Mouse (Mus musculus): ENCODE data around the gene Lelp1.
A peak's percentile ranks its signal among the peaks of the same experiment; 100 is the strongest.

The Lelp1 gene

DNA sequence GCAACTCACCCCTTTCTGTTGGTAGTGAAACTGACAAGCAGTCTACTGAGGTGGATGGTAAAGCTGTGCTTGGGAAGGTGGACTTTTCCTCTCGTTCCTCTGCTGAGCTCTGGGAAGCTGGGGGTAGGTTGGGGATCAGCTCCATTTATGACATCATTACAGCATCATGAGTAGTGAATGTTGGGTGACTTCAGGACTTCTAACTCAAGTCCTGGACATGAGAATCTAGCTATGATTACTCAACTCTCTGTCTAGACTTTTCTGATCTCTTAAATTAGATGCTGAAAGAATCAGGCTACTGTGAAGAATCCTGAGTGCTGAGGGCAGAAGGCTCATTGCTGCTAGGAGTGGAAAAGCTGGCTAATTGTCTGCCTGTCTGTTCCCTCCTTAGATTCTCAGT, at the start of gene Lelp1:
Lelp1 (minus strand) TSS at position 101 of the 400 bp plus-strand sequence.
- DNase-seq (ENCODE audit: low read depth, low spot score) = no peak

DNA sequence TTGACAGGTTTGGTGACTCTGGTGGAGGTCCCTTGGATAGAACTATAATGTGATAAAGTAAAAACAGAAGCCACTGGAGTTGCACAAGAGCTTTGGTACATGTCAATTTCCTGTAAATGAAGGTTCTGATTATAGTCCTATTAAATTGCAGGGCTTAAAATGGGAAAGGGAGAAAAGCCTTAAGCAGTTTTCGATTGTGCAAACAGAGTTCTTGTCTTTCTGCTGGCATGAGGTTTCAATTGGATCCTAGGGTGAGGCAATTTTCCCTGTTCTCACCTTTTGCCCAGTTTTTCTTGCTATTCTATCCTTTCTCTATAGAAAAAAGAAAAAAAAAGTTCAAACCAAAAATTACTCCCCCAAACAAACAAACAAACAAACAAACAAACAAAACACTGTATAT, 34.3 kb upstream of the Lelp1 start:
- DNase-seq (ENCODE audit: low read depth, low spot score) = no peak

GRCm38 (mm10) chr3:92169847-92170246, 27.3 kb upstream of the Lelp1 start:
- no peak for DNase-seq (ENCODE audit: low read depth, low spot score)

DNA sequence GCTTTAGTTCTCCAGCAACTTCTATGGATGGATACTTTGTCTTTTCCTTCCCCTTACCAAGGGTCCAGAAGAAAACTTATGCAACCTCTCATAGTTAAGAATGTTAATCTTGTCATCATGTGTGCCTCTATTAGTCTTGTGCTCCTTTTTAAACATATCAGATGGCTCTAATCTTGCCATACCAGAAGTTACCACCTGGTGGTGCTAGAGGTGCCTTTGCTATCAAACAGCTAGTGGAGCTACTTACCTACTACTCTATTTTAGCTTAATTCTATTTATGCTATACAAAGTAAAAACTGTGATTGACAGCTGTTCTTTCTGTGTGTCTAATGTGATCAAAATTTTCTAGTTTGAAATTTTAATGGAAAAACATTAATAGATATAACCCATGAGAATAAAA, 10.8 kb upstream of the Lelp1 start:
- DNase-seq (ENCODE audit: low read depth, low spot score) = peak; percentile 72

GRCm38 (mm10) chr3:92150631-92151277, 8.2 kb upstream of the Lelp1 start:
- DNase-seq (ENCODE audit: low read depth, low spot score) = peak; percentile 79

DNA sequence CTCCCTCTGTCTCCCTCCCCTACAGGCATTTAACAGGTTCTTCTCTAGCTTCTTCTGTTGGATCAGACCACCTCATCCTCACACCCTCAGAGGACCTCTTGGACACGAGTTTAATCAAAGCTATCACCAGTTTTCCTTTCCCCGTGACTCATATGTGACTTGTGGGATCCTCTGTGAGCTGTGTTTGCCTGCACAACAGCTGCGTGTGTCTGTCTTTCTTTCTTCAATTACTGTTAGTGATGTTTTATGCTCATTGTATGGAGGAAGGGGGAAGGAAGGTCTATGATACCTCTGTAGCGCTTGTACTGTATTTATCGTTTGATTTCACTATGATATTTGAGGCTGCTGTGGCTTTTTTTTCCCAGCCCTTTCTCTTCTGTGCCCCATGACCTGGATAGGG, 5.4 kb upstream of the Lelp1 start:
- DNase-seq (ENCODE audit: low read depth, low spot score) = no peak

DNA sequence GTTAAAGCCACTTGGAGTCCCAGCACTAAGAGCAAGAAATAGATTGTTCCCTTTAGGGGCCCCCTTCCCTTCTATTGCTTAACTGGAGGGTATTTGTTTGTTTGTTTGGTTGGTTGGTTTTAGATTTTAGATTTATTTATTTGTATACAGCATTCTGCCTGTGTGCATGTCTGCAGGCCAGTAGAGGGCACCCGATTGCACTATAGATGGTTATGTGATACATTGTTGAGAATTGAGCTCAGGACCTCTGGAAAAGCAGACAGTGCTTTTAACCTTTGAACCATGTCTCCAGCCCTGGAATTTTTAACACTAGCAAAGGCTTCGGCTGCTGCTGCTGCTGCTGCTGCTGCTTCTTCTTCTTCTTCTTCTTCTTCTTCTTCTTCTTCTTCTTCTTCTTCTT, 4.9 kb upstream of the Lelp1 start:
- peak; percentile 15 for DNase-seq (ENCODE audit: low read depth, low spot score)

DNA sequence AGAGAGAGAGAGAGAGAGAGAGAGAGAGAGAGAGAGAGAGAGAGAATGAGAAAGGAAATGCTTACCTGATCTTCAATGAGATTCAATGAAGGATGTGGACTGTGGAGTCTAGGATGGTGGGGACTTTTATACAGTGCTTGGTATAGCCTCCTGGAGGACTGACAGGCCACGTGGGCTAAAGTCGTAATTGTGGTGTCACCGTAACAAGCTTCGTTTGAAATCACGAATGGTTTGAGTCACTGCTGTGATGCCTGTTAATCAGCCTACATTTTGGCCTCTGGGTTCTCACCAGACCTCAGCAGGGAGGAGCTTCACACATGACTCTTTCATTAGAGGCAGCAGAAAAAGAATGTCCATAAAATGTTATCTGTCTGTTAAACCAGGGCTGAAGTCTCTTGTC, 18.7 kb downstream of the Lelp1 start, which contains the start of gene Prr9:
Prr9 (minus strand) TSS at position 101 of the 400 bp plus-strand sequence.
- DNase-seq (ENCODE audit: low read depth, low spot score) = no peak

- peak; percentile 2 for DNase-seq (ENCODE audit: low read depth, low spot score)
These were observed 21.6 kb downstream of the Lelp1 start for GRCm38 (mm10) chr3:92120902-92121301.

DNA sequence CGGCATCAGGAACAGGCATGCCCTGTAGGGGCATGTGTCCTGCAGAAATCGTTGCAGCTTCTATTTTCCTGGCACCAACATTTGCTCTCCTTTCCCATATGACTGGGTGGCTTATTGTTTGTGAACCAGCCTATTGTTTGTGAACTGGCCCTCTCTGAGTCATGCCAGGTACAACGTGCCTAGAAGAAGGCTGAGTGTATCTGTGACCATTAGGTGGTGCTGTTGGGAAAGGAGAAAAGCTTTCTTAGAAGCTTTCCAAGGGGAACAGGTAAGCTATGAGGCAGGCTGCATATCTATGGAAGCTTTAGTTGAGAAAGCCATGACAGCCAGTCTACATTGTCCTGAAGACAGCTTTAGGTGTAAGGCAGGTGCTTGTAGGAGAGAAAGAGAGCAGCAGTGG, 24.6 kb downstream of the Lelp1 start:
- DNase-seq (ENCODE audit: low read depth, low spot score) = peak; percentile 56

DNA sequence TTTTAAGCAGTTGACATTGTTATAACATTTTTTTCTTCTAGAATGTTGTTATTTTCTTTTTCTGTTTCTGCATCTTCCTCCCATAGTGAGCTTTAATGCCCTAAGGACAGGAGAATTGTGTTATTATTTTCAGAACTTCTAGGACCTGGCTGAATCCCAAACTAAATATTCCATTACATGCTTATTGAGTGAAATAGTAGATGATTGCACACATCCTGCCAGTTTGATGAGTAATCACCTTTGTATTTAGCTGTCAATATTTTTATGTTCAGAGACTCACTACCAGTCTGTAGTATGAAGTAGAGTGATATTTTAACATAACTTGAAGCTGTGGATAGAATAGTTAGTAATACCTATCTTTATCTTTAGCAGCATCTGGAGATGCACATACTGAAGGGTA, 31.0 kb downstream of the Lelp1 start:
- DNase-seq (ENCODE audit: low read depth, low spot score) = no peak

- no peak for DNase-seq (ENCODE audit: low read depth, low spot score)
These were observed 31.8 kb downstream of the Lelp1 start for GRCm38 (mm10) chr3:92110790-92111189.

GRCm38 (mm10) chr3:92106582-92106981, 36.0 kb downstream of the Lelp1 start:
- peak; percentile 60 for DNase-seq (ENCODE audit: low read depth, low spot score)

Measured in brain, adult 2 months (tissue).